Mouse (Mus musculus): ENCODE data around the gene Col18a1. TPM values are rescaled to one million over a fixed set of nuclear protein-coding genes. Genes with fewer than 3 reads are reported as not detected.

Col18a1 gene
- total RNA-seq, 2 experiments from 2014 or later, result 3.3 to 3.8 TPM

DNA sequence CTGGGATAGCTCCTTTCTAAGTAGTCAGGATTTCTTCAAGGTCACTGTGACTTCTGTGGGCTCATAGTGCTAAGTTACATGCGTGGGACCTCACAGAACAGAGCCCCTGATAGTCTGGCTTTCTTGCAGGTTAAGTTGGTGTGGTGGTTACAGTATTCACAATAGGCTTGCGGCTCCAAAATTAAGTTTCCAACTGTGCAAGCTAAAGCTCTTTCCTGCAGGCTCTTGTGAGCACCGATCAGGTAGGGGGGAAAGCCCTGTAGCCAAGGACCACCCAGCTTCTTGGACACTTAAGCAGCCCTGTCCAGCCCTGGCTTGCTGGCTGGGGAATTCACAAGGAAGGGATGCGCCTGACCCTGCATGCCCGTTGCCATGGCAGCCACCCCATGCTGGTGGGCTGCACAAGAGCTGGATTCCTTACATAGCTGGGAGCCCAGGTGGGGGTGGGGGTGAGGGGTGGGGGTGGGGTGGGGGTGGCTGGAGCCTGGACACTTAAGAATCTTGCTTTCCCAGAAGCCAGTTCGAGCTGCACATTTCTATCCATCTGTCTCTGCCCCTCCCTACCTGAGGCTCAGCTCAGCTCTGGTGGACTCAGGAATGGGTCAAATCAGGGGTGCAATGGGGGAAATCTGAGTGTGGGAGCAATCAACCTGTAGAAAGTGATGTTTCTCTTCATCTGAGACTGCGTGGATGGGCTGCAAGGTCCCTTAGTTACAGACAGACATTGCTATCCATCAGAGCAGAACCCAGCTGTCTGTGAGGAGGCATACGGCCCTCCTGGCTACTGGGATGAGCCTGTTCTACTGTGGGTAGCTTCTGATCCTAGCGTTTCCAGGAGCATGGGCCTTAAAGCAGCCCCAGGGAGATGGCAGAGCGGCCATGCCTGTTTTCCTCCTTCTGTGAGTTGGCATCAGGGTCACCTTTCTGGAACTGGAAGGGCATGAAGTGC is 24.9 kb upstream of the Col18a1 start:
- DNase-seq (ENCODE audit: extremely low spot score in 1 of 2, low spot score in 1 of 2), result no peak

DNA sequence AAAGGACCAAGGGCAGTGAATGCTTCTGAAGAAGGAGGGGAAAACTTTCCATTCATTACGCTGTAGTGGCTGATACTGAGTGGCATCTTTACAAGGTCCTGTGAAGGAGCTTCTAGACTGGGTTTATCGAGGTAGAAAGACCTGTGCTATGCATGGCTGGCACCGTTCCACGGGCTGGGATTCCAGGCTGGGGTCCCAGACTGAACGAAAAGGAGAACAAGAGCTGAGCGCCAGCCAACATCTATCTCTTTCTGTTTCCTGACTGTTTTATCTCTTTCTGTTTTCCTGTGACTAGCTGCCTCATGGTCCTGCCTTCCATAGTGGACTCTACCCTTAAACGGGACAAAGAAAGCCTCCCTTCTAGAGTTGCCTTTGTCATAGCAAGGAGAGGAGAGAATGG is 21.1 kb upstream of the Col18a1 start:
- DNase-seq (ENCODE audit: extremely low spot score in 1 of 2, low spot score in 1 of 2), result no peak

DNA sequence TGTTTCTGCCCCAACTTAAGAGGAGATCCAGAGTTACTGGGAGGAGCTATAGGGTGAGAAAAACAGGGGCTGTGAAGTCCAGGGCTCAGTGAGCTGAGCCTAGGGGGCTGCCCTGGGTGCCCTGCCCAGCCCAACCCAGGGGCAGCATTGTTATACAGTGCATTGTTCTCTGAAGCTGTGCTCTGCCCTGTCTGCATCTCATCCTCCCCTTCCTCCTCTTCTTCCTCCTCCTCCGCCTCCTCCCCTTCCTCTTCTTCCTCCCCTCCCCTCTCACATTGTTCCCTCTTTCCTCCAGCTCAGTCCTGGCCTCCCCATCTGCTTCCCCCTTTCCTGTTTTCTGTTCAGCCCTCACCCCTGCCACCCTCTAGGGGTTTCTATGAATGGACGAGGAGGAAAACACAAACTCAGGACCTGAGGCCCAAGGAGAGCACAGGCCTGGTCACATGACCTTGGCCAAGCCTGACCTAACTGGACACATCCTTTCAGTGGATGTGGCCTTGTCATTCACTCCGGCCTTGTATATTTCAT is 16.5 kb upstream of the Col18a1 start:
- DNase-seq (ENCODE audit: extremely low spot score in 1 of 2, low spot score in 1 of 2), result no peak

DNA sequence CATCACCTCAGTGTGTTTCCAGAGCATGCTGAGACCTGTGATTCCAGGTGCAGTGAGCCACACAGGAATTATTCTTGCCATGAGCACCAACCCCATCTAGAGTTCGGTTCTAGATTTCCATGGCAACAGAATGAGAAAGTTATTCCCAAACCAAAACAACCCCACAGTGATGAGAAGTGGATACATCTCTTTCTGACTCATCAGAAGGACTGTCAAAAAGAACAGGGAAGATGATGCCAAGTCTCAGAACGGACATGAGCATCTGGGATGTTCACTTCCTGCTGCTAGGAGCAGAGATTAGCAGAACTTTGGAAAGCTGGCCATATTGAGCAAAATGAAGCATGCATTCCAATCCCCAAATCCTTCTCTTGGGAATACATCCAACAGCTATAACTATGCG is 13.8 kb upstream of the Col18a1 start:
- DNase-seq (ENCODE audit: extremely low spot score in 1 of 2, low spot score in 1 of 2), result no peak

DNA sequence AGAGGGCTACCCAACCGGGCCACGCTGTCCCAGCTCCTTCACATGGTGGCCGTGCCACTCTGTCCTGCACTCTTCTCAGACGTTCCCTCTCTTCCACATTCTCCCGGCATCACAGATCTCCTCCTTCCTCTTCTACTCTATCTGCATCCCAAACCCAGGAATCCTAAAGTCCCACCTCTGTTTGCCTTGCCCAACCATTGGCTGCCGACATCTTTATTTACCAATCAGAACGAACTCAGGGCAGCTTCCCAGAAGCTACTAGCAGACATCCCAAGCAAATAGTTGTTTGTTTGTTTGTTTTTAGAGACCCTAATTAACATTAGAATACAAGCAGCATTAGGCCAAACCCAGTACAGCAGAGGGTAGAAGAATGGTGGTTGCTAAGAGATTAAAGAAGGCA is 12.3 kb upstream of the Col18a1 start:
- no peak for DNase-seq (ENCODE audit: extremely low spot score in 1 of 2, low spot score in 1 of 2)

DNA sequence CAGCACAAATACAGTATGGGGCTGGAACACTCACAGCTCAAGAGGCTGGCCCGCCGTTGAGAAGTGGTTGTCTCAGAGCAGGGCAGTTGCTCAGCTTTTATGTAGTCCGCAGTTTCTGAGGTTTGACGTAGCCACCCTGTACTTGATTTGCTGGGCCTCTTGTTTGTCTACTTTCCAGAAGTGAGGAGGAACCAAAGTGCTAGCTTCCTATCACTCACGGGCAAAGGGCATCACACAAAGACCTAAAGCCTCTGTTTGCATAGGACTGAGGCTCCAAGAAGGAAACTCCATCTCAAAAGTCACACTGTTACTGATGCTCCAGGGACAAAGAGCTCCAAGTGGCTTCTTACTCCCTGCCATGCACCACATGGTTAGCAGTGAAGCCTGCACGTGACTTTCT is 4.1 kb upstream of the Col18a1 start:
- no peak for DNase-seq (ENCODE audit: extremely low spot score in 1 of 2, low spot score in 1 of 2)

DNA sequence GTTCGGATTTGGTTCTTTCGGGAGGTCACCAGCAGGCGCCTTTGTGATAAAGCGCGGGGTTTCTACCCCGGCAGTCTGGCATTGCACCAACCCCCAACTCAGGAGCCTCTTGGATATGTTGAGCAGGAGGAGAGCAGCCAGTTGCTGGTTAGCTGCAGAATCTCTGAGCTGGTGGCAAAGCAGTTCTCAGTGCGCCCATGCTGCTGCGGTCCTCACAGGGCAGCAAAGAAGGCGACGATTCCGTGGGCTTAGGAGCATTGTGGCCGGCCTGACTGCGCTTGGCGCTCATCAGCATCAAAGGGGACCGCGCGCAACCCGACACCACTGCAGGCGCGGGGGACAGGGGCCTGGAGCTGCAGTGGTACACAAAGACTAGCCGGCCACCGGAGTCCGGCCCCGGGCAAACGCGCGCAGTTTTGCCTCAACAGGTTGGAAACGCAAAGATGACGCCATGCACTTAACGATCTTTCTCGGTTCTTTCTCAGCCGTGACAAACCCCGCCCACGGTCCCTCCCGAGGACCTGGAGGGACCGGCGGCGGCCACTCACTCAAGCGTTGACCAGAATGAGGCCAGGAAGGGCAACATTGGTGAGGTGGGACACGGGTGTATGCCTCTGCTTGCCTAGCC is 916 bp downstream of the Col18a1 start:
- DNase-seq (ENCODE audit: extremely low spot score in 1 of 2, low spot score in 1 of 2), result no peak

DNA sequence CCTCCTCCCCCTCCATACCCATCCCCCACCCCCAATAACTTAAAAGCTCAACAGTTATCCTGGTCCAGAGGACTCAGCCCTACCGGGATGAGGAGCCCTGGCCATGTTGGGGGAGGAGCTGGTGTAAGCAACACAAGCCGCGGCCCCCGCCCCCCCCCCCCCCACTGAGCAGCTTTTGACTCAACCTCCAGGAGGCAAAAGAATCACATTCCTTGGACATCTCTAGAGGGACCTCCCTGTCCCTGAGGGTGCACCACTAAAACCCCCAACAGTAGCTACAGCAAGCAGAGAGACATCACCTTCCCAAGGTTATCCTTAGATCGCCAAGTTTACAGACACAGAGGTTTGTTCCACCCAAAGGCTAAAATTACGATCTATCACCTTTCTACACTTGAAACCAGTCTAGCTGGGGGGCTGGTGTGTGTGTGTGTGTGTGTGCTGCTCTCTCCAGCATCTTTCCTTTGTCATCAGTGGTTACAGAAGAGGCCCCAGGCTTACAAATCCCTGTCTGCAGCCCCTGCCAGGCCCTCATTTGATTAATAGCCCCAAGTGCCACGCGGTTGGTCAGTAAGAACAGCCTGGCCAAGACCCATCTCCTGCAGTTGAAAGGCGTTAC is 1.8 kb downstream of the Col18a1 start:
- DNase-seq (ENCODE audit: extremely low spot score in 1 of 2, low spot score in 1 of 2), result no peak

DNA sequence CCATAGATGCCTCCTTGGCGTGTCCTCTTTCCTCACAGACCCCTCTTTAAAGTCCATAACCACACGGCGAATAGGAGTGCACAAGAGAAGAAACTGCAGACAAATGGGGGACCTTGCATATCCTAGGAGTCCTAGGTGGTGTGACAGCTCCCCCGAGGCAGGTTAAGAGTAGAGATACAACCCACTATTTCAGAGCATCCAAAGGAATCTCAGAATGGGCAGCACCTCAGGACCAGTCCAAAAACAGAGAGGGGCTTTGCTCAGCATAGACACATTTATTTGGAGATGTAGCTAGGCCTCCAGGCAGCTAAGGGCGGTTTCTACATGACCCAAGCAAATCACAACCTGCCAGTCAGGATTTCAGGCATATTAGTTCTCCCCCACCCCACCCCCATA is 2.3 kb downstream of the Col18a1 start:
- no peak for DNase-seq (ENCODE audit: extremely low spot score in 1 of 2, low spot score in 1 of 2)

DNA sequence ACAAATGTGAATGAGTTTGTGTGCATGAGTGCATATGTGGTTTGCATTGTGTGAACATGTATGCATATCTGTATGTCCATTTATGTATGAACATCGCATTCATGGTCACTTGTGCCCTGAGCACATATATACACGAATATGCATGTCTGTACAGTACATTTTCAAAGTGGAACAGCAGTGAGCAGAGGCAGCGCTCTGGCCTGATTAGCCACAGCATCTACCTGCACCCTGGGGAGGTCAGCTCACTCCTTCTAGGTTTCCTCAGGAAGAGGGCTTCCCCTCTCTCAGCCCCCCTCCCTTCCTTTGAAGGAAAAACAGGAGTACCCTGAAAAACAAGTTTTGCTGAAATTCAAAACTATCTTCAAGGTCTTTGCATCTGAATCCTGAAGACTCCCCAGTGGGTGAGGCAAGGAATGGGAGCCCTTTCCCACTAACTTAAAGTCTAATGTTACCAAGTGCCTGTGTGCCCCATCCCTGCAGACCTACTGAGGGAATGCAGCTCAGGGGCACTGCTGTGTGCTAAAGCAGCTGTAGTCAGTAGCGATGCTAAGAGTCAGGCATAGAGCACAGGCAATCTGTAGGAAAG is 2.9 kb downstream of the Col18a1 start:
- no peak for DNase-seq (ENCODE audit: extremely low spot score in 1 of 2, low spot score in 1 of 2)

DNA sequence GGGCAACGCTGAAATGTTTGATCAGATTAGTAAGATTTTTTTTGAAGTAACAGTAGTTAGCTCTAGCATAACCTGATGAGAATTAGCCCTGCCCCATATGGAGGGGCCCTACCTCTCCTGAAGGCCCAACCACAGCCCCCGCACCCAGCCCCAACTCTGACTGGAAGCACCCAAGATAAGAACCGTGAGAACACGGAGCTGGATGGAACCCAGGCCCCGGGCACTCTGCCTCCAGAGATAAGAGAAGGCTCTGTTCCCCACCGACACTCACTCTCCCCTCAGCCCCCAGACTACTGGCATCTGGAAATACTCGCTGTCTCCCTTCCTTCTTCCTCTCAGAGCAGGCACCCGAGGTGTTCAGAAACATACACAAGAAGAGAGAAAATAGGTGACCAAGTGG is 6.8 kb downstream of the Col18a1 start:
- no peak for DNase-seq (ENCODE audit: extremely low spot score in 1 of 2, low spot score in 1 of 2)

DNA sequence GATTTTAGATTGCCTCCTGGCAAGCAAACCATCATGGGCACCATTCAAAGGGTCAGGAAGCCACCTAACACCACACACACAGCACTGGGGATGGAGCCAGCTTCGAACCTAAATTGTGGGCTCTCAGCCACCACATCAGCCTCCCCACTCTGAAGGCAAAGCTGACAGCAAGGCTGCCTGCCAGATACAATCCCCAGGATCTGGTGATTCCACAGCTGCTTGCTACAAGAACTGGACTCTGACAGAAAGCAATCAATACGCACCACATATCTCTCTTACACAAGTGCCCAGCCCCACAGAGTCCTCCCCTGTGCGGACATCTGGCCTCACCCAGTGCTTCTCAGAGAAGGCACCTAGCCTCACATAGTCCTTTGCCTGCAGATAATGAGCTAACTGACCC is 7.4 kb downstream of the Col18a1 start:
- no peak for DNase-seq (ENCODE audit: extremely low spot score in 1 of 2, low spot score in 1 of 2)

DNA sequence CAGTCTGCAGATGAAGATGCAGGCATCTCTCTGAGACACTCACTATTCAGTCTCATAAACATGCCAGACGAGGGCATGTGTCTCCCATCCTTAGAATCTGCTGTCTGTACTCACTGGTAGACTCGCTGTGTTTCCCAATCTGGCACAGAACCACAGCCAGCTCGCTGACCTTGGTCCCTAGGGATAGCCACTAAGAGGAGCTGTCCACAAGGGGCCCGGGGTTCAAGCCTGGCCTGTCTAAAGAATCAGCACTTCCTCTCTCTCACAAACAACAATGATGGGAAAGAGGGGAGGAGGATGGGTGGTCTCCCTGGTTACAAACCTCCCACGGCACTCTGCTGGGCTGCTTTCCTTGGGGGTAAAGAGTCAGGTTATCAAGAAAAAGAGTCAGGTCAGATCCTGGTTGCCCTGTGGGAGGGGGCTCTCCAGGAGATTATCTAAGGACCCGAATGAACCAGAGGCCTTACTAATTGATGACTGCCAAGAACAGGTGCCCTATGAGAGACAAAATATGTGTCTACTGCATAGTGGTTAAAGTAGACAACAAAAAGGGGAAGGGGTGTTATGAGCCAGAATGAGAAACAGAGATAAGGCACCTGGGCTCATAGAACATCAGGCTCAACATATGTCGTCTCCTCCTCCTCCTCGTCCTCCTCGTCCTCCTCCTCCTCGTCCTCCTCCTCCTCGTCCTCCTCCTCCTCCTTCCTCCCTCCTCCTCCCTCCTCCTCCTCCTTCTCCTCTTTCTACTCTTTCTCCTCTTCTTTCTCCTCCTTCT is 8.9 kb downstream of the Col18a1 start:
- no peak for DNase-seq (ENCODE audit: extremely low spot score in 1 of 2, low spot score in 1 of 2)

DNA sequence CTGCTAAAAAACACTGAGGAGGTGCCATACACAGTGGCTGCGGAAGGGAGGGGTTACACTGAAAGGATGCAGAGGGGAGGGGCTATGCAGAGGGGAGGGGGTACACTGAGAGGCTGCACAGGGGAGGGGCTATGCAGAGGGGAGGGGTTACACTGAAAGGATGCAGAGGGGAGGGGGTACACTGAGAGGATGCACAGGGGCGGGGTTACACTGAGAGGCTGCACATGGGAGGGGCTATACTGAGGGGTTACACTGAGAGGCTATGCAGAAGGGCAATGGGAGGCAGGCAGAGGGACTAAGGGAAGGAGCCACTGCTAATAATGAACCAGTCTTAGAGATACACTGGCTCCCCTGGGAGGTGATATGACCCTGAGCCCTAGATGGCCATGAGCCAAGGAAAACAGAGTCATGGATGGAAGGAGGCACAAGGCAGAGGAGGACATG is 14.1 kb downstream of the Col18a1 start:
- no peak for DNase-seq (ENCODE audit: extremely low spot score in 1 of 2, low spot score in 1 of 2)

DNA sequence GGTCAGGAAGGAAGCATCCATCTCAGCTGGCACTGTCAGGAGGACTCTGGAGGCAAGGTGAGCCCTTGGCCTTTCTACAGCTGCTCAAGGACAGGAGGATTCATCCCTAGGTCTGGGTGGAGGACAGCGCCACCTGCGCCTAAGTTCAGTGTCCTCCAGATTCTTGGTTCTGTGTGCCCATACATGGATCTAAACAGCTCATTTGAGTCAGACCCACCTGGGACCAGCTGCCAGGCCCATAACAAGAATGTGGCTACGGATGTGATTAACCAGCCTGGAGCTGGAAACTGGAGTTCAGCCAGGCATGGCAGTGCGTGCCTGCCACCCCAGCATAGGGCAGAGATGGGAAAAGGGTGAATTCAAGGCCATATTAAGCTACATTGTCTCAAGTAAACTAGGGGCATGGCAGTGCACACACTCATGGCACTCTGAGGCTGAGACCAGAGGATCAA is 14.8 kb downstream of the Col18a1 start:
- no peak for DNase-seq (ENCODE audit: extremely low spot score in 1 of 2, low spot score in 1 of 2)

DNA sequence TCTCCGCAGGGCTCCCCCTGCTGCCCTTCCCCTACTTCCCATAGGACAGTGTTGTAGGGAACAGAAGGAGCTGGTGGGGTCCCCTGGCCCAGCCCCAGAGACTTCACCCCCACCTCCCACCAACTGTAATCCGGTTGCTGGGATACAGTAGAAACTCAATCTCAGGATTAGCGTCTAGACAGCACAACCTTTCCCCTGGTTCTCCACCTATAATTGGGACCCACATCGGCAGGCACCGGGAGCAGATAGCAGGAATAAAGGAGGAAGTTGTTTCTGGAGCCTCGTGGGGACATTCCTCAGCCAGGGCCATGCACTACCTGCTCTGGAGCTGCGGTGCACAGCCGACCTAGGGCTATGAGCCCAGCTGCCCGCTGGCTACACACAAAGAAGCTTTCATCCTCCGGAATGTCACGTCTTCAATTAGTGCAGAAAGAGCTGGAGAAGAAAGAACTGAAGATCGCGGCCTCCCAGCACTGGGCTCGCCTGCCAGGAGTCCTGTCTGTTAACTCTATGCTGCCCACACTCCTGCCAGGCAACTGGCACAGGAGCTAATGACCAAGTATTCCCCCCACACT is 15.3 kb downstream of the Col18a1 start:
- no peak for DNase-seq (ENCODE audit: extremely low spot score in 1 of 2, low spot score in 1 of 2)

DNA sequence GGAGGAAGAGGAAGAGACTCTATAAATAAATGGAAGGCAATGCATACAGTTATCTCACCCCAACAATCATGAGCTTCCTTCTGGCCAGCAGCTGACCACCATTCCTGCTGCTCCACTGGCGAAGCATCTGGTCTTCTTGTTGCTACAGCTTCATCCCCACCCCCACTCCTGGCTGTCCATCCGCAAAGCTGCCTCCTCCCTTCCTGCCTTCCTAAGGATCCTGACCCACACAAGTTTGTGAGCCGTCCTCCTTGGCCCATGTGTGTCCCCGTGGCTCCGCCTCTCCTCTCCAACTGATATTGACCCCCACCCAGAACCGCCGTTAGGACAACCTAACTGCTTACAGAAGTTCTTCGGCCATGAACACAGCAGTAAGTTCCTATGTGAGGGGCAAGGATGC is 16.3 kb downstream of the Col18a1 start:
- no peak for DNase-seq (ENCODE audit: extremely low spot score in 1 of 2, low spot score in 1 of 2)

DNA sequence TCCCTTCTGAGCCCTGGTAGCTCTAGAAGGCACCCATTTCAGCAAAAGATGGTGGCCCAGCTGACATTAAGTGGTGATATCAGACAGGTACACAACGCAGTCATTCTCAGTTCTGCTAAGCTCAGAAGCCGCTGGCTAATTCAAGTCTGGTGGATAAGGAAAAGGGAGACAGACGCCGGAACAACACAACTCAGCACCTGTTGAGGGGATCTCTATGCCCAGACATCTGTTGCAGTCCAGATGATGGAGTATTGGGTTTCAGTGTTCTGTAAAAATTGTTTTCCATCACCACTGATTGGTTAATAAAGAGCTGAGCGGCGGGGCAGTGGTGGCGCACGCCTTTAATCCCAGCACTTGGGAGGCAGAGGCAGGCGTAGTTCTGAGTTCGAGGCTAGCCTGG is 18.8 kb downstream of the Col18a1 start:
- no peak for DNase-seq (ENCODE audit: extremely low spot score in 1 of 2, low spot score in 1 of 2)

DNA sequence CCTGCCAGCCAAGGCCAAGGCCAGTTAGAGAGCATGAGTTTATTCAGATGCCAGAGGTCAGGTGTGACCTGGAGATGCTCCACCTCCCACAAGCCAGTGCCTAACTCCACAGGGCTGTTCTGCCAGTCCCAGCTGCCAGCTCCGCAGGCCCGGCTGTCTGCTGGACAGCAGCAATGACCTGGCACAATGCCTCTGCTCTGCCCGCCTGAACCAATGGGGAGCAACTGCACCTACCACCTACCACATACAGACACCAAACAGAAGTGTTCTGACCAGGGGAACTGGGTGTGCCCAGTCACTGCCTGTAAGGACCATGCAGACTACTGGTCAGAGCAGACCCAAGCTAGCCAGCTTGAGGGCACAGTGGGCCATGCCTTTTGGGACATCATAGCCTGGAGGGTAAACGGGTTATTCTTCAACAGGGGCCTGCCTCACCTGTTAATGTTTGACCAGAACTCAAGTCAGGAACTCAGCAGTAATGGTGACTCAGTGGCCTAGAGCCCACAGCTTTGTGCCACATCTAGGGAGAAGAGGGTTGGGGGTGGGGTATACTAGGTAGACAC is 19.4 kb downstream of the Col18a1 start:
- DNase-seq (ENCODE audit: extremely low spot score in 1 of 2, low spot score in 1 of 2), result no peak

Data from layer of hippocampus, postnatal 25 days (tissue).